Mouse (Mus musculus): ENCODE measurements around the gene Pls3. TPM values are rescaled to one million over a fixed set of nuclear protein-coding genes. Genes with fewer than 3 reads are reported as not detected.

The Pls3 gene
- polyA plus RNA-seq (2011; ENCODE audit: insufficient read depth, insufficient read length, low read depth, missing spikeins), result 66.9 and 67.3 TPM in 2 replicates

GRCm38 (mm10) chrX:75874332-75875291 is at the start of gene Pls3:
TSS of gene Pls3 (minus strand) at chrX:75875182.
- H3K4me1 ChIP-seq (ENCODE audit: control insufficient read depth, insufficient read depth, low read length), result no peaks in the 10 kb centered on the region
- TF ChIP-seq EP300 (IDR thresholded peaks at IDR 0.05; ENCODE audit: insufficient read depth, low read depth, low read length) (no peak), POLR2A (IDR thresholded peaks at IDR 0.05; ENCODE audit: insufficient read depth, low read length) (peak; percentile 26)
- no peaks in the 10 kb centered on the region for H3K36me3 ChIP-seq (ENCODE audit: control insufficient read depth, insufficient read depth, low read length, poor library complexity, severe bottlenecking)
- H3K9ac ChIP-seq (ENCODE audit: low read depth, poor library complexity, severe bottlenecking), result peak within 1 kb of the TSS; percentile 62
- peak within 1 kb of the TSS; percentile 81 for H3K4me3 ChIP-seq (ENCODE audit: low read depth, low read length)
- no peaks in the 10 kb centered on the region for H3K27me3 ChIP-seq (ENCODE audit: control insufficient read depth, insufficient read depth, low read length, poor library complexity, severe bottlenecking)
- no peak within 1 kb of the TSS for H3K27ac ChIP-seq (ENCODE audit: insufficient read depth, low read length)
- H3K9me3 ChIP-seq (replicated peaks; ENCODE audit: control insufficient read depth, insufficient read depth, low read length, poor library complexity, severe bottlenecking), result no peaks in the 10 kb centered on the region

- Histone ChIP-seq H3K9me3 (replicated peaks; ENCODE audit: control insufficient read depth, insufficient read depth, low read length, poor library complexity, severe bottlenecking) (no peaks in the 10 kb centered on the region), H3K9ac (ENCODE audit: low read depth, poor library complexity, severe bottlenecking) (no peak overlapping the region), H3K4me3 (ENCODE audit: low read depth, low read length) (no peak overlapping the region), H3K27ac (ENCODE audit: insufficient read depth, low read length) (no peak overlapping the region), H3K4me1 (ENCODE audit: control insufficient read depth, insufficient read depth, low read length) (no peaks in the 10 kb centered on the region), H3K27me3 (ENCODE audit: control insufficient read depth, insufficient read depth, low read length, poor library complexity, severe bottlenecking) (no peaks in the 10 kb centered on the region), H3K36me3 (ENCODE audit: control insufficient read depth, insufficient read depth, low read length, poor library complexity, severe bottlenecking) (no peaks in the 10 kb centered on the region)
- TF ChIP-seq POLR2A (IDR thresholded peaks at IDR 0.05; ENCODE audit: insufficient read depth, low read length) (no peak), CTCF (IDR thresholded peaks at IDR 0.05; ENCODE audit: low read depth, low read length) (no peak), EP300 (IDR thresholded peaks at IDR 0.05; ENCODE audit: insufficient read depth, low read depth, low read length) (no peak)
Observed at GRCm38 (mm10) chrX:75895716-75896115, 20.7 kb upstream of the Pls3 start.

- Histone ChIP-seq H3K9ac (ENCODE audit: low read depth, poor library complexity, severe bottlenecking) (no peak overlapping the region), H3K4me3 (ENCODE audit: low read depth, low read length) (no peak overlapping the region; the same call in 1 of the 2 replicates), H3K27ac (ENCODE audit: insufficient read depth, low read length) (no peak overlapping the region), H3K27me3 (ENCODE audit: control insufficient read depth, insufficient read depth, low read length, poor library complexity, severe bottlenecking) (no peaks in the 10 kb centered on the region), H3K4me1 (ENCODE audit: control insufficient read depth, insufficient read depth, low read length) (no peaks in the 10 kb centered on the region), H3K9me3 (replicated peaks; ENCODE audit: control insufficient read depth, insufficient read depth, low read length, poor library complexity, severe bottlenecking) (no peaks in the 10 kb centered on the region), H3K36me3 (ENCODE audit: control insufficient read depth, insufficient read depth, low read length, poor library complexity, severe bottlenecking) (no peaks in the 10 kb centered on the region)
- TF ChIP-seq EP300 (IDR thresholded peaks at IDR 0.05; ENCODE audit: insufficient read depth, low read depth, low read length) (no peak), CTCF (IDR thresholded peaks at IDR 0.05; ENCODE audit: low read depth, low read length) (no peak), POLR2A (IDR thresholded peaks at IDR 0.05; ENCODE audit: insufficient read depth, low read length) (no peak)
Observed at GRCm38 (mm10) chrX:75875566-75875965, 584 bp upstream of the Pls3 start.

GRCm38 (mm10) chrX:75873813-75874212 is 1.2 kb downstream of the Pls3 start:
- Histone ChIP-seq H3K4me1 (ENCODE audit: control insufficient read depth, insufficient read depth, low read length) (no peaks in the 10 kb centered on the region), H3K9ac (ENCODE audit: low read depth, poor library complexity, severe bottlenecking) (peak overlapping the region; percentile 62), H3K27ac (ENCODE audit: insufficient read depth, low read length) (no peak overlapping the region), H3K36me3 (ENCODE audit: control insufficient read depth, insufficient read depth, low read length, poor library complexity, severe bottlenecking) (no peaks in the 10 kb centered on the region), H3K27me3 (ENCODE audit: control insufficient read depth, insufficient read depth, low read length, poor library complexity, severe bottlenecking) (no peaks in the 10 kb centered on the region), H3K4me3 (ENCODE audit: low read depth, low read length) (peak overlapping the region; percentile 81), H3K9me3 (replicated peaks; ENCODE audit: control insufficient read depth, insufficient read depth, low read length, poor library complexity, severe bottlenecking) (no peaks in the 10 kb centered on the region)
- TF ChIP-seq CTCF (IDR thresholded peaks at IDR 0.05; ENCODE audit: low read depth, low read length) (no peak), EP300 (IDR thresholded peaks at IDR 0.05; ENCODE audit: insufficient read depth, low read depth, low read length) (no peak)

- Histone ChIP-seq H3K27ac (ENCODE audit: insufficient read depth, low read length) (no peak overlapping the region), H3K9ac (ENCODE audit: low read depth, poor library complexity, severe bottlenecking) (0 out of 2 replicates have a peak overlapping the region, but pooled peaks have one; percentile 62), H3K27me3 (ENCODE audit: control insufficient read depth, insufficient read depth, low read length, poor library complexity, severe bottlenecking) (no peaks in the 10 kb centered on the region), H3K4me1 (ENCODE audit: control insufficient read depth, insufficient read depth, low read length) (no peaks in the 10 kb centered on the region), H3K36me3 (ENCODE audit: control insufficient read depth, insufficient read depth, low read length, poor library complexity, severe bottlenecking) (no peaks in the 10 kb centered on the region), H3K4me3 (ENCODE audit: low read depth, low read length) (no peak overlapping the region), H3K9me3 (replicated peaks; ENCODE audit: control insufficient read depth, insufficient read depth, low read length, poor library complexity, severe bottlenecking) (no peaks in the 10 kb centered on the region)
- TF ChIP-seq CTCF (IDR thresholded peaks at IDR 0.05; ENCODE audit: low read depth, low read length) (no peak), EP300 (IDR thresholded peaks at IDR 0.05; ENCODE audit: insufficient read depth, low read depth, low read length) (no peak), POLR2A (IDR thresholded peaks at IDR 0.05; ENCODE audit: insufficient read depth, low read length) (no peak)
Observed at GRCm38 (mm10) chrX:75873253-75873652, 1.7 kb downstream of the Pls3 start.

GRCm38 (mm10) chrX:75871855-75872254 is 3.1 kb downstream of the Pls3 start:
- H3K4me1 ChIP-seq (ENCODE audit: control insufficient read depth, insufficient read depth, low read length), result no peaks in the 10 kb centered on the region
- no peak overlapping the region for H3K4me3 ChIP-seq (ENCODE audit: low read depth, low read length)
- H3K36me3 ChIP-seq (ENCODE audit: control insufficient read depth, insufficient read depth, low read length, poor library complexity, severe bottlenecking), result no peaks in the 10 kb centered on the region
- H3K9ac ChIP-seq (ENCODE audit: low read depth, poor library complexity, severe bottlenecking), result no peak overlapping the region
- H3K9me3 ChIP-seq (replicated peaks; ENCODE audit: control insufficient read depth, insufficient read depth, low read length, poor library complexity, severe bottlenecking), result no peaks in the 10 kb centered on the region
- H3K27me3 ChIP-seq (ENCODE audit: control insufficient read depth, insufficient read depth, low read length, poor library complexity, severe bottlenecking), result no peaks in the 10 kb centered on the region
- TF ChIP-seq POLR2A (IDR thresholded peaks at IDR 0.05; ENCODE audit: insufficient read depth, low read length) (no peak), CTCF (IDR thresholded peaks at IDR 0.05; ENCODE audit: low read depth, low read length) (no peak), EP300 (IDR thresholded peaks at IDR 0.05; ENCODE audit: insufficient read depth, low read depth, low read length) (no peak)
- H3K27ac ChIP-seq (ENCODE audit: insufficient read depth, low read length), result no peak overlapping the region
